Mouse (Mus musculus) heart, adult 2 months (tissue): Measurements from ENCODE around the gene Cdcp1. TPM values are rescaled to one million over a fixed set of nuclear protein-coding genes. Genes with fewer than 3 reads are reported as not detected.

Source experiments
- DNase-seq, 2 experiments: peaks; one replicate each; pipeline ENCODE4 v3.0.0; 2021
- H3K27ac ChIP-seq: fragments of 200-600 bp; 2 replicates; pipeline ENCODE4 v1.8.1; 2022
- H3K27me3 ChIP-seq: fragments of 200-500 bp; 2 replicates; pipeline ENCODE4 v1.6.1; 2012; ENCODE audit warnings: mild to moderate bottlenecking, low read length, inconsistent platforms, mixed read lengths; ENCODE audit not compliant: control insufficient read depth, insufficient read depth
- H3K36me3 ChIP-seq: fragments of 200-500 bp; 2 replicates; pipeline ENCODE4 v1.6.1; 2012; ENCODE audit warnings: low read length, inconsistent platforms; ENCODE audit not compliant: control insufficient read depth, insufficient read depth
- H3K4me1 ChIP-seq: fragments of 200-500 bp; 2 replicates; pipeline ENCODE4 v1.6.1; 2011; ENCODE audit warnings: low read length; ENCODE audit not compliant: control insufficient read depth, insufficient read depth
- H3K4me3 ChIP-seq: fragments of 200-600 bp; 2 replicates; pipeline ENCODE4 v1.8.1; 2022
- H3K79me2 ChIP-seq: fragments of 200-500 bp; replicated peaks from 2 replicates; pipeline ENCODE4 v1.6.1; 2012; ENCODE audit warnings: mild to moderate bottlenecking, inconsistent platforms, low read length, moderate library complexity, mixed read lengths; ENCODE audit not compliant: control insufficient read depth, insufficient read depth
- H3K9ac ChIP-seq: fragments of 200-500 bp; 2 replicates; pipeline ENCODE4 v1.6.1; 2012; ENCODE audit warnings: low read depth, mild to moderate bottlenecking, control low read depth, inconsistent platforms, low read length, mixed read lengths
- CTCF ChIP-seq: fragments of 200-600 bp; IDR thresholded peaks from 2 replicates; pipeline ENCODE4 v1.8.1; 2022; ENCODE audit warnings: antibody characterized with exemption, mild to moderate bottlenecking, moderate library complexity
- EP300 ChIP-seq: fragments of 200-500 bp; IDR thresholded peaks from 2 replicates; pipeline ENCODE4 v1.6.1; 2011; ENCODE audit warnings: low read depth, low read length, control low read depth; ENCODE audit not compliant: insufficient read depth
- POLR2A ChIP-seq: fragments of 200-500 bp; IDR thresholded peaks from 2 replicates; pipeline ENCODE4 v1.6.1; 2011; ENCODE audit warnings: mild to moderate bottlenecking, low read depth, low read length, control low read depth; ENCODE audit not compliant: insufficient read depth
- WGBS: fragments of 180-500 bp; shearing (Covaris S2); methylation state at CpG from one replicate; pipeline ENCODE4 v1.1.7; 2018; 5-methylcytosine and 5-hydroxymethylcytosine counted together
- intact Hi-C: fragments of 180-260 bp; cut with DNase I; formaldehyde crosslinking; loops from one replicate; pipeline ENCODE4 v1.15.1; 2025
- polyA plus RNA-seq: library from polyadenylated mRNA; depleted of rRNA; stranded (reverse); fragments of >200 nt; gene quantifications from 2 replicates; pipeline ENCODE4 v1.2.3, GENCODE M21; 2012
- total RNA-seq, 2 experiments: library from RNA; stranded (reverse); gene quantifications; 2 replicates each; pipeline ENCODE4 v1.2.3; 2021

Cdcp1 gene
- total and polyA plus RNA-seq, 3 experiments: 0.10 to 0.78 (median 0.11) TPM

GRCm38 (mm10) chr9:123255736-123256135 is 39.9 kb upstream of the Cdcp1 start:
- 87% methylated on average over 3 of the region's 3 CpGs for WGBS
- TF ChIP-seq CTCF (no peak), POLR2A (no peak), EP300 (no peak)
- no peak overlapping the region for H3K4me3 ChIP-seq
- no peaks in the 10 kb centered on the region for H3K79me2 ChIP-seq
- H3K4me1 ChIP-seq: peaks cover 1% of the 10 kb centered on the region
- no peak overlapping the region for H3K9ac ChIP-seq
- H3K36me3 ChIP-seq: no peaks in the 10 kb centered on the region
- H3K27ac ChIP-seq: no peak overlapping the region
- no peak for DNase-seq
- H3K27me3 ChIP-seq: no peaks in the 10 kb centered on the region
- intact Hi-C loops: loop anchor here (5.0 kb wide), 2 partner anchors 112 to 272 kb away; partner anchors contain the start of genes Lars2 and Sacm1l

- 64% methylated on average over 1 of the region's 1 CpGs for WGBS
- H3K27ac ChIP-seq: no peak overlapping the region
- H3K79me2 ChIP-seq: no peaks in the 10 kb centered on the region
- no peak overlapping the region for H3K4me3 ChIP-seq
- TF ChIP-seq POLR2A: no peak
- no peak for TF ChIP-seq EP300
- no peak for TF ChIP-seq CTCF
- H3K9ac ChIP-seq: no peak overlapping the region
- H3K27me3 ChIP-seq: no peaks in the 10 kb centered on the region
- DNase-seq: no peak
- intact Hi-C loops: no loop called here
- H3K36me3 ChIP-seq: no peaks in the 10 kb centered on the region
- H3K4me1 ChIP-seq: peaks cover 1% of the 10 kb centered on the region
Observed at GRCm38 (mm10) chr9:123247992-123248391, 32.2 kb upstream of the Cdcp1 start.

- DNase-seq: no peak
- Histone ChIP-seq H3K79me2 (no peaks in the 10 kb centered on the region), H3K27me3 (no peaks in the 10 kb centered on the region), H3K36me3 (no peaks in the 10 kb centered on the region), H3K27ac (no peak overlapping the region), H3K4me1 (no peaks in the 10 kb centered on the region), H3K9ac (no peak overlapping the region), H3K4me3 (no peak overlapping the region)
- 86% methylated on average over 4 of the region's 4 CpGs for WGBS
- TF ChIP-seq EP300 (no peak), CTCF (no peak), POLR2A (no peak)
- intact Hi-C loops: no loop called here
Observed at GRCm38 (mm10) chr9:123245146-123245545, 29.3 kb upstream of the Cdcp1 start.

- WGBS: 36% methylated on average over 10 of the region's 10 CpGs
- no peak overlapping the region for H3K27ac ChIP-seq
- H3K9ac ChIP-seq: no peak overlapping the region
- no peaks in the 10 kb centered on the region for H3K27me3 ChIP-seq
- TF ChIP-seq CTCF: no peak
- no peak for TF ChIP-seq POLR2A
- no peak for TF ChIP-seq EP300
- H3K79me2 ChIP-seq: no peaks in the 10 kb centered on the region
- peaks cover 1% of the 10 kb centered on the region; the same call in 1 of the 2 replicates for H3K4me1 ChIP-seq
- H3K4me3 ChIP-seq: no peak overlapping the region
- DNase-seq: no peak
- no peaks in the 10 kb centered on the region for H3K36me3 ChIP-seq
- intact Hi-C loops: no loop called here
Observed at GRCm38 (mm10) chr9:123243988-123244387, 28.1 kb upstream of the Cdcp1 start.

GRCm38 (mm10) chr9:123241191-123241590 is 25.4 kb upstream of the Cdcp1 start:
- Histone ChIP-seq H3K79me2 (no peaks in the 10 kb centered on the region), H3K27me3 (no peaks in the 10 kb centered on the region), H3K36me3 (peaks cover 6% of the 10 kb centered on the region; the same call in 1 of the 2 replicates), H3K27ac (no peak overlapping the region), H3K4me1 (peaks cover 10% of the 10 kb centered on the region), H3K9ac (no peak overlapping the region), H3K4me3 (no peak overlapping the region)
- intact Hi-C loops: no loop called here
- TF ChIP-seq POLR2A (no peak), CTCF (no peak), EP300 (no peak)
- 94% methylated on average over 5 of the region's 5 CpGs for WGBS
- no peak for DNase-seq

- Histone ChIP-seq H3K36me3 (peaks cover 7% of the 10 kb centered on the region; the same call in 1 of the 2 replicates), H3K27ac (no peak overlapping the region), H3K27me3 (no peaks in the 10 kb centered on the region), H3K79me2 (no peaks in the 10 kb centered on the region), H3K4me1 (peaks cover 10% of the 10 kb centered on the region), H3K4me3 (no peak overlapping the region), H3K9ac (no peak overlapping the region)
- intact Hi-C loops: no loop called here
- 96% methylated on average over 2 of the region's 2 CpGs for WGBS
- no peak for DNase-seq
- no peak for TF ChIP-seq CTCF
- no peak for TF ChIP-seq EP300
Observed at GRCm38 (mm10) chr9:123240751-123241150, 24.9 kb upstream of the Cdcp1 start.

- no peaks in the 10 kb centered on the region for H3K27me3 ChIP-seq
- no peak overlapping the region for H3K27ac ChIP-seq
- no peak for TF ChIP-seq POLR2A
- TF ChIP-seq CTCF: no peak
- no peak for TF ChIP-seq EP300
- H3K9ac ChIP-seq: no peak overlapping the region
- intact Hi-C loops: no loop called here
- no peaks in the 10 kb centered on the region for H3K79me2 ChIP-seq
- H3K4me3 ChIP-seq: no peak overlapping the region
- peaks cover 11% of the 10 kb centered on the region for H3K4me1 ChIP-seq
- WGBS: over 99% methylated on average over 5 of the region's 5 CpGs
- DNase-seq: no peak
- peaks cover 7% of the 10 kb centered on the region; the same call in 1 of the 2 replicates for H3K36me3 ChIP-seq
Observed at GRCm38 (mm10) chr9:123240271-123240670, 24.4 kb upstream of the Cdcp1 start.
